Mouse (Mus musculus) monocyte, adult 2 months (primary cell): ENCODE data around the gene Myo18a.
A peak's percentile ranks its signal among the peaks of the same experiment; 100 is the strongest.

Experiments
- DNase-seq, 2 experiments: peaks; one replicate each; pipeline ENCODE4 v3.0.0; 2022; ENCODE audit warnings: low spot score in 2 of 2, low read depth in 1 of 2

The Myo18a gene

GRCm38 (mm10) chr11:77867419-77868083 lies 104.5 kb downstream of the Myo18a start:
- DNase-seq, result no peak

- no peak for DNase-seq
These were observed 108.4 kb downstream of the Myo18a start for GRCm38 (mm10) chr11:77871436-77871835.

- no peak for DNase-seq
These were observed 109.2 kb downstream of the Myo18a start for GRCm38 (mm10) chr11:77872236-77872635.

- no peak for DNase-seq
These were observed 109.6 kb downstream of the Myo18a start for GRCm38 (mm10) chr11:77872685-77873084.

- no peak for DNase-seq
These were observed 110.1 kb downstream of the Myo18a start for GRCm38 (mm10) chr11:77873116-77873515.

- DNase-seq, result no peak
These were observed 111.7 kb downstream of the Myo18a start for GRCm38 (mm10) chr11:77874685-77875231.

- no peak for DNase-seq
These were observed 112.2 kb downstream of the Myo18a start for GRCm38 (mm10) chr11:77875269-77875668.

GRCm38 (mm10) chr11:77875847-77876759 lies 113.1 kb downstream of the Myo18a start:
- DNase-seq, result no peak

- no peak for DNase-seq
These were observed 113.7 kb downstream of the Myo18a start for GRCm38 (mm10) chr11:77876760-77877148.

GRCm38 (mm10) chr11:77884524-77885245 lies 121.6 kb downstream of the Myo18a start:
- no peak for DNase-seq

- no peak for DNase-seq
These were observed 122.2 kb downstream of the Myo18a start for GRCm38 (mm10) chr11:77885246-77885575.

- DNase-seq, result no peak
These were observed 124.4 kb downstream of the Myo18a start for GRCm38 (mm10) chr11:77887373-77887960.

- DNase-seq, result no peak
These were observed 125.8 kb downstream of the Myo18a start for GRCm38 (mm10) chr11:77888846-77889245.

GRCm38 (mm10) chr11:77889484-77889883 lies 126.4 kb downstream of the Myo18a start:
- no peak for DNase-seq

- no peak for DNase-seq
These were observed 127.7 kb downstream of the Myo18a start for GRCm38 (mm10) chr11:77890648-77891258.

- DNase-seq, result no peak
These were observed 129.8 kb downstream of the Myo18a start for GRCm38 (mm10) chr11:77892883-77893282.

- DNase-seq, result no peak
These were observed 130.2 kb downstream of the Myo18a start for GRCm38 (mm10) chr11:77893283-77893682.

- DNase-seq, result peak in 1 of 2 experiments; percentile 5
These were observed 131.0 kb downstream of the Myo18a start, which contains the start of gene Pipox for GRCm38 (mm10) chr11:77893787-77894718. Pipox (minus strand) TSS chr11:77894096.

- DNase-seq, result no peak
These were observed 131.9 kb downstream of the Myo18a start for GRCm38 (mm10) chr11:77894967-77895366.
